15 mouse cellular contexts compared by ENCODE assay signal in genomic region chr15:92974931-92975330, GRCm38 (mm10).
DNase-seq lines count a peak whose midpoint lies in the region; ATAC-seq and TF ChIP-seq lines count a peak whose summit lies in the region.
"Had no signal": no experiment of that assay in that cellular context is flagged by ENCODE, and none has a peak within 500 bp of the region (broad histone marks: within the 10 kb centered on the region; RNA-seq: fewer than 3 reads in every experiment).

No protein-coding gene starts in this region.

- no peaks in the 10 kb centered on the region for H3K4me1 ChIP-seq in forebrain, postnatal 0 days (ENCODE audit: insufficient read depth)
- no peaks in the 10 kb centered on the region for H3K4me1 ChIP-seq in forebrain, embryonic 11.5 days (replicated peaks; ENCODE audit: control insufficient read depth, insufficient read depth, low read length)
- H3K4me1 ChIP-seq in neural tube, embryonic 15.5 days = peaks cover 5% of the 10 kb centered on the region
- H3K4me1 ChIP-seq: embryonic facial prominence, embryonic 13.5 days; megakaryocyte, embryonic 14.5 days had no signal

- H3K4me2 ChIP-seq in forebrain, postnatal 0 days (ENCODE audit: low read depth) = no peak overlapping the region
- no peak overlapping the region for H3K4me2 ChIP-seq in forebrain, embryonic 11.5 days (ENCODE audit: low read depth, low read length, severe bottlenecking)
- no peak overlapping the region for H3K4me2 ChIP-seq in neural tube, embryonic 15.5 days
- H3K4me2 ChIP-seq: embryonic facial prominence, embryonic 13.5 days; neural tube, embryonic 13.5 days had no signal

- TF ChIP-seq CTCF in forebrain, postnatal 0 days (IDR thresholded peaks at IDR 0.05; ENCODE audit: low read depth) = no peak

- no peaks in the 10 kb centered on the region for H3K36me3 ChIP-seq in forebrain, postnatal 0 days (ENCODE audit: insufficient read depth)
- H3K36me3 ChIP-seq in forebrain, embryonic 11.5 days (ENCODE audit: control insufficient read depth, insufficient read depth, low read length) = no peaks in the 10 kb centered on the region
- no peaks in the 10 kb centered on the region for H3K36me3 ChIP-seq in neural tube, embryonic 15.5 days
- H3K36me3 ChIP-seq: embryonic facial prominence, embryonic 13.5 days; neural tube, embryonic 13.5 days had no signal

- no peak overlapping the region for H3K9ac ChIP-seq in forebrain, postnatal 0 days
- no peak overlapping the region for H3K9ac ChIP-seq in forebrain, embryonic 11.5 days (ENCODE audit: low read length)
- H3K9ac ChIP-seq in neural tube, embryonic 15.5 days (replicated peaks) = no peak overlapping the region
- H3K9ac ChIP-seq: embryonic facial prominence, embryonic 13.5 days; neural tube, embryonic 13.5 days had no signal

- H3K4me3 ChIP-seq in forebrain, postnatal 0 days (ENCODE audit: low read depth, low read length) = no peak overlapping the region
- no peak overlapping the region for H3K4me3 ChIP-seq in forebrain, embryonic 11.5 days (ENCODE audit: low read depth, low read length)
- H3K4me3 ChIP-seq in neural tube, embryonic 15.5 days (replicated peaks) = no peak overlapping the region
- H3K4me3 ChIP-seq: embryonic facial prominence, embryonic 13.5 days; megakaryocyte, embryonic 14.5 days; neural tube, embryonic 13.5 days had no signal

- H3K9me3 ChIP-seq in forebrain, postnatal 0 days (ENCODE audit: low read length) = no peaks in the 10 kb centered on the region
- H3K9me3 ChIP-seq in forebrain, embryonic 11.5 days (ENCODE audit: control insufficient read depth, low read length) = no peaks in the 10 kb centered on the region
- no peaks in the 10 kb centered on the region for H3K9me3 ChIP-seq in neural tube, embryonic 15.5 days (replicated peaks)
- H3K9me3 ChIP-seq: embryonic facial prominence, embryonic 13.5 days; megakaryocyte, embryonic 14.5 days; neural tube, embryonic 13.5 days had no signal

- peak; percentile 85; the same call in 1 of the 2 replicates for ATAC-seq in forebrain, postnatal 0 days
- no peak for ATAC-seq in forebrain, embryonic 11.5 days (replicated peaks; ENCODE audit: low FRiP score)
- ATAC-seq in neural tube, embryonic 15.5 days (ENCODE audit: low FRiP score) = no peak

- H3K27me3 ChIP-seq in forebrain, postnatal 0 days (ENCODE audit: insufficient read depth, low read length) = no peaks in the 10 kb centered on the region
- H3K27me3 ChIP-seq in forebrain, embryonic 11.5 days (ENCODE audit: control insufficient read depth, insufficient read depth, low read length) = no peaks in the 10 kb centered on the region
- H3K27me3 ChIP-seq in neural tube, embryonic 15.5 days (replicated peaks) = no peaks in the 10 kb centered on the region
- H3K27me3 ChIP-seq: embryonic facial prominence, embryonic 13.5 days; megakaryocyte, embryonic 14.5 days; neural tube, embryonic 13.5 days had no signal

- intact Hi-C loops in left cerebral cortex, postnatal 36 days (cut with DNase I) = no loop called here

- H3K27ac ChIP-seq in forebrain, postnatal 0 days (ENCODE audit: low read depth, low read length) = no peak overlapping the region
- no peak overlapping the region for H3K27ac ChIP-seq in forebrain, embryonic 11.5 days (ENCODE audit: low read depth, low read length)
- no peak overlapping the region for H3K27ac ChIP-seq in neural tube, embryonic 15.5 days (replicated peaks)
- H3K27ac ChIP-seq: embryonic facial prominence, embryonic 13.5 days; neural tube, embryonic 13.5 days had no signal

- peak; percentile 69 for DNase-seq in forebrain, postnatal 0 days
- no peak for DNase-seq in forebrain, embryonic 11.5 days (ENCODE audit: low spot score)
- peak; percentile 54 for DNase-seq in R1 (ENCODE audit: low read depth, low spot score)
- DNase-seq in frontal cortex, postnatal 36 days (ENCODE audit: low spot score in 2 of 2) = peak; percentile 21 to 64
- DNase-seq in left cerebral cortex, postnatal 36 days (ENCODE audit: low spot score in 2 of 2) = peak; percentile 19 to 27
- no peak for DNase-seq in embryo, embryonic 10.5 days (ENCODE audit: low spot score)
- DNase-seq in spleen, postnatal 36 days (ENCODE audit: low spot score in 2 of 2) = no peak
- DNase-seq: adrenal gland, adult 2 months; cerebellum, adult 18-20 months; heart, postnatal 10 days; kidney, adult 18-20 months had no signal

- 67% methylated on average over 3 of the region's 3 CpGs for WGBS in forebrain, postnatal 0 days
- WGBS in forebrain, embryonic 11.5 days = 84% methylated on average over 3 of the region's 3 CpGs
- WGBS in neural tube, embryonic 15.5 days = 76% methylated on average over 3 of the region's 3 CpGs

Comparison
In these comparisons a context has a peak if more than half of its experiments do, and no peak if none do; other contexts are left out.
1. DNase-seq: peak in forebrain, postnatal 0 days (single experiment), R1 (single experiment), frontal cortex, postnatal 36 days (2 of 2) and left cerebral cortex, postnatal 36 days (2 of 2); none in forebrain, embryonic 11.5 days (single experiment), embryo, embryonic 10.5 days (single experiment) and spleen, postnatal 36 days (0 of 2).